Mouse (Mus musculus): ENCODE measurements at regions not wholly inside any gene's neighbourhood (a gene's known extent, or its start where the extent isn't known, plus 50 kb on each side); places are given as distances from the start of the nearest gene placed in this dataset.

- H3K27me3 ChIP-seq (ENCODE audit: control insufficient read depth, insufficient read depth, low read length): no peaks in the 10 kb centered on the region
- H3K4me1 ChIP-seq (ENCODE audit: control insufficient read depth, insufficient read depth, low read length): no peaks in the 10 kb centered on the region
- H3K4me3 ChIP-seq (replicated peaks; ENCODE audit: low read length): no peak overlapping the region
- H3K4me2 ChIP-seq (ENCODE audit: low read depth, low read length): no peak overlapping the region
- no peaks in the 10 kb centered on the region for H3K36me3 ChIP-seq (ENCODE audit: control insufficient read depth, insufficient read depth, low read length)
- ATAC-seq (ENCODE audit: insufficient read depth, low FRiP score): no peak
- 95% methylated on average over 1 of the region's 1 CpGs for WGBS
- no peaks in the 10 kb centered on the region for H3K9me3 ChIP-seq (replicated peaks; ENCODE audit: control insufficient read depth, low read length)
- no peak overlapping the region for H3K9ac ChIP-seq (ENCODE audit: low read length)
- no peak overlapping the region for H3K27ac ChIP-seq (ENCODE audit: low read length)
Observed at GRCm38 (mm10) chr13:110485515-110485914, 90.7 kb downstream of the Plk2 start.

- H3K9me3 ChIP-seq (replicated peaks; ENCODE audit: control insufficient read depth, low read length): no peaks in the 10 kb centered on the region
- 78% methylated on average over 2 of the region's 2 CpGs for WGBS
Observed at GRCm38 (mm10) chr13:110490166-110490565, 95.3 kb downstream of the Plk2 start.

GRCm38 (mm10) chr13:110492296-110493001 is 97.6 kb downstream of the Plk2 start:
- H3K9me3 ChIP-seq (replicated peaks; ENCODE audit: control insufficient read depth, low read length): no peaks in the 10 kb centered on the region
- H3K4me1 ChIP-seq (ENCODE audit: control insufficient read depth, insufficient read depth, low read length): no peaks in the 10 kb centered on the region
- no peak overlapping the region for H3K4me3 ChIP-seq (replicated peaks; ENCODE audit: low read length)
- H3K27me3 ChIP-seq (ENCODE audit: control insufficient read depth, insufficient read depth, low read length): no peaks in the 10 kb centered on the region
- H3K27ac ChIP-seq (ENCODE audit: low read length): no peak overlapping the region
- H3K9ac ChIP-seq (ENCODE audit: low read length): no peak overlapping the region
- WGBS: 48% methylated on average over 9 of the region's 9 CpGs
- no peak overlapping the region for H3K4me2 ChIP-seq (ENCODE audit: low read depth, low read length)
- ATAC-seq (ENCODE audit: insufficient read depth, low FRiP score): peak; percentile 29; the same call in 1 of the 2 replicates
- H3K36me3 ChIP-seq (ENCODE audit: control insufficient read depth, insufficient read depth, low read length): no peaks in the 10 kb centered on the region

More at GRCm38 (mm10) chr13:110490166-110490565, 95.3 kb downstream of the Plk2 start:
- Histone ChIP-seq H3K4me1 (ENCODE audit: control insufficient read depth, insufficient read depth, low read length) (no peaks in the 10 kb centered on the region), H3K4me2 (ENCODE audit: low read depth, low read length) (no peak overlapping the region), H3K9ac (ENCODE audit: low read length) (no peak overlapping the region), H3K27ac (ENCODE audit: low read length) (no peak overlapping the region), H3K4me3 (replicated peaks; ENCODE audit: low read length) (no peak overlapping the region), H3K27me3 (ENCODE audit: control insufficient read depth, insufficient read depth, low read length) (no peaks in the 10 kb centered on the region), H3K36me3 (ENCODE audit: control insufficient read depth, insufficient read depth, low read length) (no peaks in the 10 kb centered on the region)
- no peak for ATAC-seq (ENCODE audit: insufficient read depth, low FRiP score)

- H3K4me1 ChIP-seq (ENCODE audit: control insufficient read depth, insufficient read depth, low read length): no peaks in the 10 kb centered on the region
- H3K4me3 ChIP-seq (replicated peaks; ENCODE audit: low read length): no peak overlapping the region
- H3K36me3 ChIP-seq (ENCODE audit: control insufficient read depth, insufficient read depth, low read length): no peaks in the 10 kb centered on the region
- 78% methylated on average over 7 of the region's 7 CpGs for whole genome bisulfite sequencing
- no peak for ATAC-seq (ENCODE audit: insufficient read depth, low FRiP score)
- no peak overlapping the region for H3K9ac ChIP-seq (ENCODE audit: low read length)
- no peak overlapping the region for H3K27ac ChIP-seq (ENCODE audit: low read length)
- H3K27me3 ChIP-seq (ENCODE audit: control insufficient read depth, insufficient read depth, low read length): no peaks in the 10 kb centered on the region
- H3K4me2 ChIP-seq (ENCODE audit: low read depth, low read length): no peak overlapping the region
- H3K9me3 ChIP-seq (replicated peaks; ENCODE audit: control insufficient read depth, low read length): no peaks in the 10 kb centered on the region
Observed at GRCm38 (mm10) chr13:110493002-110493552, 98.2 kb downstream of the Plk2 start.

GRCm38 (mm10) chr13:110497461-110497860 is 102.6 kb downstream of the Plk2 start:
- Histone ChIP-seq H3K4me3 (replicated peaks; ENCODE audit: low read length) (no peak overlapping the region), H3K27me3 (ENCODE audit: control insufficient read depth, insufficient read depth, low read length) (no peaks in the 10 kb centered on the region), H3K9me3 (replicated peaks; ENCODE audit: control insufficient read depth, low read length) (no peaks in the 10 kb centered on the region), H3K36me3 (ENCODE audit: control insufficient read depth, insufficient read depth, low read length) (no peaks in the 10 kb centered on the region), H3K4me2 (ENCODE audit: low read depth, low read length) (no peak overlapping the region), H3K9ac (ENCODE audit: low read length) (no peak overlapping the region), H3K4me1 (ENCODE audit: control insufficient read depth, insufficient read depth, low read length) (no peaks in the 10 kb centered on the region), H3K27ac (ENCODE audit: low read length) (no peak overlapping the region)
- 72% methylated on average over 3 of the region's 3 CpGs for WGBS
- ATAC-seq (ENCODE audit: insufficient read depth, low FRiP score): no peak

- H3K9ac ChIP-seq (ENCODE audit: low read length): no peak overlapping the region
- no peaks in the 10 kb centered on the region for H3K9me3 ChIP-seq (replicated peaks; ENCODE audit: control insufficient read depth, low read length)
- H3K4me3 ChIP-seq (replicated peaks; ENCODE audit: low read length): no peak overlapping the region
- no peaks in the 10 kb centered on the region for H3K36me3 ChIP-seq (ENCODE audit: control insufficient read depth, insufficient read depth, low read length)
- H3K4me1 ChIP-seq (ENCODE audit: control insufficient read depth, insufficient read depth, low read length): no peaks in the 10 kb centered on the region
- no peaks in the 10 kb centered on the region for H3K27me3 ChIP-seq (ENCODE audit: control insufficient read depth, insufficient read depth, low read length)
- no peak overlapping the region for H3K4me2 ChIP-seq (ENCODE audit: low read depth, low read length)
- WGBS: 50% methylated on average over 1 of the region's 1 CpGs
- no peak overlapping the region for H3K27ac ChIP-seq (ENCODE audit: low read length)
- no peak for ATAC-seq (ENCODE audit: insufficient read depth, low FRiP score)
Observed at GRCm38 (mm10) chr13:110507814-110508362, 113.0 kb downstream of the Plk2 start.

- no peak overlapping the region for H3K4me2 ChIP-seq (ENCODE audit: low read depth, low read length)
- no peak overlapping the region for H3K27ac ChIP-seq (ENCODE audit: low read length)
- no peaks in the 10 kb centered on the region for H3K27me3 ChIP-seq (ENCODE audit: control insufficient read depth, insufficient read depth, low read length)
- no peaks in the 10 kb centered on the region for H3K36me3 ChIP-seq (ENCODE audit: control insufficient read depth, insufficient read depth, low read length)
- H3K4me3 ChIP-seq (replicated peaks; ENCODE audit: low read length): no peak overlapping the region
- ATAC-seq (ENCODE audit: insufficient read depth, low FRiP score): no peak
- H3K9ac ChIP-seq (ENCODE audit: low read length): no peak overlapping the region
- 91% methylated on average over 8 of the region's 8 CpGs for WGBS
- H3K4me1 ChIP-seq (ENCODE audit: control insufficient read depth, insufficient read depth, low read length): no peaks in the 10 kb centered on the region
- no peaks in the 10 kb centered on the region for H3K9me3 ChIP-seq (replicated peaks; ENCODE audit: control insufficient read depth, low read length)
Observed at GRCm38 (mm10) chr13:110517986-110518385, 123.1 kb downstream of the Plk2 start.

- ATAC-seq (ENCODE audit: insufficient read depth, low FRiP score): no peak
- Histone ChIP-seq H3K36me3 (ENCODE audit: control insufficient read depth, insufficient read depth, low read length) (no peaks in the 10 kb centered on the region), H3K9ac (ENCODE audit: low read length) (no peak overlapping the region), H3K4me2 (ENCODE audit: low read depth, low read length) (no peak overlapping the region), H3K4me1 (ENCODE audit: control insufficient read depth, insufficient read depth, low read length) (no peaks in the 10 kb centered on the region), H3K27me3 (ENCODE audit: control insufficient read depth, insufficient read depth, low read length) (no peaks in the 10 kb centered on the region), H3K4me3 (replicated peaks; ENCODE audit: low read length) (no peak overlapping the region), H3K27ac (ENCODE audit: low read length) (no peak overlapping the region), H3K9me3 (replicated peaks; ENCODE audit: control insufficient read depth, low read length) (no peaks in the 10 kb centered on the region)
- WGBS: 94% methylated on average over 4 of the region's 4 CpGs
Observed at GRCm38 (mm10) chr13:110522974-110523373, 128.1 kb downstream of the Plk2 start.

- no peak for ATAC-seq (ENCODE audit: insufficient read depth, low FRiP score)
- H3K9ac ChIP-seq (ENCODE audit: low read length): no peak overlapping the region
- no peak overlapping the region for H3K4me2 ChIP-seq (ENCODE audit: low read depth, low read length)
- H3K27me3 ChIP-seq (ENCODE audit: control insufficient read depth, insufficient read depth, low read length): no peaks in the 10 kb centered on the region
- no peak overlapping the region for H3K4me3 ChIP-seq (replicated peaks; ENCODE audit: low read length)
- H3K36me3 ChIP-seq (ENCODE audit: control insufficient read depth, insufficient read depth, low read length): no peaks in the 10 kb centered on the region
- 50% methylated on average over 3 of the region's 3 CpGs for WGBS
- no peak overlapping the region for H3K27ac ChIP-seq (ENCODE audit: low read length)
- no peaks in the 10 kb centered on the region for H3K4me1 ChIP-seq (ENCODE audit: control insufficient read depth, insufficient read depth, low read length)
- no peaks in the 10 kb centered on the region for H3K9me3 ChIP-seq (replicated peaks; ENCODE audit: control insufficient read depth, low read length)
Observed at GRCm38 (mm10) chr13:110527681-110528080, 132.8 kb downstream of the Plk2 start.

Data from stomach, embryonic 16.5 days (tissue).